Mouse (Mus musculus): Measurements from ENCODE around the gene Dmpk. TPM values are rescaled to one million over a fixed set of nuclear protein-coding genes. Genes with fewer than 3 reads are reported as not detected.

Dmpk gene
- polyA plus RNA-seq, 1 experiment from 2014 or later, result 23.1 TPM

- H3K27me3 ChIP-seq, result no peaks in the 10 kb centered on the region
- H3K9me3 ChIP-seq, result peaks cover 12% of the 10 kb centered on the region
- H3K4me3 ChIP-seq, result no peak overlapping the region
- 67% methylated on average over 1 of the region's 1 CpGs for WGBS
- H3K27ac ChIP-seq, result no peak overlapping the region
- H3K4me1 ChIP-seq, result peaks cover 30% of the 10 kb centered on the region
- H3K9ac ChIP-seq, result no peak overlapping the region
- ATAC-seq (ENCODE audit: low FRiP score, low read depth), result no peak
- H3K4me2 ChIP-seq (replicated peaks), result no peak overlapping the region
- H3K36me3 ChIP-seq, result peaks cover 33% of the 10 kb centered on the region
These were observed 16.6 kb downstream of the Dmpk start for GRCm38 (mm10) chr7:19100290-19100689.

- no peaks in the 10 kb centered on the region for H3K27me3 ChIP-seq
- H3K4me2 ChIP-seq (replicated peaks), result no peak overlapping the region
- peaks cover 12% of the 10 kb centered on the region for H3K9me3 ChIP-seq
- peaks cover 1% of the 10 kb centered on the region; the same call in 1 of the 2 replicates for H3K4me1 ChIP-seq
- no peak overlapping the region for H3K27ac ChIP-seq
- no peak overlapping the region for H3K9ac ChIP-seq
- peaks cover 9% of the 10 kb centered on the region for H3K36me3 ChIP-seq
- no peak overlapping the region for H3K4me3 ChIP-seq
- no peak for ATAC-seq (ENCODE audit: low FRiP score, low read depth)
These were observed 20.1 kb downstream of the Dmpk start for GRCm38 (mm10) chr7:19103741-19104140.

GRCm38 (mm10) chr7:19104486-19104885 is 20.8 kb downstream of the Dmpk start:
- Histone ChIP-seq H3K4me1 (no peaks in the 10 kb centered on the region), H3K27ac (no peak overlapping the region), H3K4me3 (no peak overlapping the region), H3K36me3 (peaks cover 4% of the 10 kb centered on the region; the same call in 1 of the 2 replicates), H3K4me2 (replicated peaks) (no peak overlapping the region), H3K9me3 (peaks cover 12% of the 10 kb centered on the region), H3K9ac (no peak overlapping the region), H3K27me3 (no peaks in the 10 kb centered on the region)
- 78% methylated on average over 2 of the region's 2 CpGs for WGBS
- no peak for ATAC-seq (ENCODE audit: low FRiP score, low read depth)

GRCm38 (mm10) chr7:19107436-19107835 is 23.8 kb downstream of the Dmpk start:
- ATAC-seq (ENCODE audit: low FRiP score, low read depth), result no peak
- Histone ChIP-seq H3K9me3 (peaks cover 10% of the 10 kb centered on the region), H3K4me3 (no peak overlapping the region), H3K9ac (no peak overlapping the region), H3K27ac (no peak overlapping the region), H3K4me2 (replicated peaks) (no peak overlapping the region), H3K36me3 (peaks cover 4% of the 10 kb centered on the region; the same call in 1 of the 2 replicates), H3K27me3 (no peaks in the 10 kb centered on the region), H3K4me1 (no peaks in the 10 kb centered on the region)
- 67% methylated on average over 3 of the region's 3 CpGs for WGBS

GRCm38 (mm10) chr7:19109565-19109964 is 25.9 kb downstream of the Dmpk start:
- H3K9ac ChIP-seq, result no peak overlapping the region
- H3K27ac ChIP-seq, result no peak overlapping the region
- no peaks in the 10 kb centered on the region for H3K36me3 ChIP-seq
- no peak overlapping the region for H3K4me2 ChIP-seq (replicated peaks)
- no peaks in the 10 kb centered on the region for H3K4me1 ChIP-seq
- WGBS, result 78% methylated on average over 1 of the region's 1 CpGs
- ATAC-seq (ENCODE audit: low FRiP score, low read depth), result no peak
- no peaks in the 10 kb centered on the region for H3K9me3 ChIP-seq
- no peak overlapping the region for H3K4me3 ChIP-seq
- H3K27me3 ChIP-seq, result no peaks in the 10 kb centered on the region

- 22% methylated on average over 64 of the region's 64 CpGs for WGBS
These were observed 34.6 kb downstream of the Dmpk start, which contains the start of gene Gm4969 for GRCm38 (mm10) chr7:19118028-19118771. Gene Gm4969 (minus strand): TSS chr7:19118368.

GRCm38 (mm10) chr7:19119083-19119482 is 35.4 kb downstream of the Dmpk start:
- Histone ChIP-seq H3K27ac (no peak overlapping the region), H3K9me3 (peaks cover 9% of the 10 kb centered on the region; the same call in 1 of the 2 replicates), H3K4me3 (no peak overlapping the region; the same call in 1 of the 2 replicates), H3K4me1 (peaks cover 22% of the 10 kb centered on the region), H3K36me3 (no peaks in the 10 kb centered on the region), H3K4me2 (replicated peaks) (peak overlapping the region; percentile 9; the same call in 1 of the 2 replicates), H3K9ac (no peak overlapping the region), H3K27me3 (no peaks in the 10 kb centered on the region)
- peak; percentile 5; the same call in 1 of the 2 replicates for ATAC-seq (ENCODE audit: low FRiP score, low read depth)
- WGBS, result 89% methylated on average over 8 of the region's 8 CpGs

More at GRCm38 (mm10) chr7:19118028-19118771, 34.6 kb downstream of the Dmpk start, which contains the start of gene Gm4969:
- peak within 1 kb of the TSS; percentile 32 for H3K4me3 ChIP-seq
- H3K9me3 ChIP-seq, result peaks cover 9% of the 10 kb centered on the region; the same call in 1 of the 2 replicates
- peak; percentile 41; the same call in 1 of the 2 replicates for ATAC-seq (ENCODE audit: low FRiP score, low read depth)
- no peaks in the 10 kb centered on the region for H3K27me3 ChIP-seq
- H3K27ac ChIP-seq, result no peak within 1 kb of the TSS
- peaks cover 22% of the 10 kb centered on the region for H3K4me1 ChIP-seq
- H3K4me2 ChIP-seq (replicated peaks), result peak within 1 kb of the TSS; percentile 58
- H3K9ac ChIP-seq, result peak within 1 kb of the TSS; percentile 39
- no peaks in the 10 kb centered on the region for H3K36me3 ChIP-seq

GRCm38 (mm10) chr7:19119631-19120429 is 36.2 kb downstream of the Dmpk start, which contains the start of gene Fbxo46:
Gene Fbxo46 (plus strand): TSS chr7:19119859.
- Histone ChIP-seq H3K4me1 (peaks cover 22% of the 10 kb centered on the region), H3K9me3 (peaks cover 9% of the 10 kb centered on the region; the same call in 1 of the 2 replicates), H3K4me2 (replicated peaks) (peak within 1 kb of the TSS; percentile 91), H3K27ac (peak within 1 kb of the TSS; percentile 28; the same call in 1 of the 2 replicates), H3K9ac (peak within 1 kb of the TSS; percentile 83), H3K36me3 (peaks cover 2% of the 10 kb centered on the region; the same call in 1 of the 2 replicates), H3K4me3 (peak within 1 kb of the TSS; percentile 71), H3K27me3 (no peaks in the 10 kb centered on the region)
- WGBS, result 4% methylated on average over 34 of the region's 34 CpGs
- peak; percentile 94 for ATAC-seq (ENCODE audit: low FRiP score, low read depth)

- H3K9me3 ChIP-seq, result 0 out of 2 replicates have a peak, but pooled peaks cover 9% of the 10 kb centered on the region
- no peak for ATAC-seq (ENCODE audit: low FRiP score, low read depth)
- no peak overlapping the region for H3K9ac ChIP-seq
- no peak overlapping the region; the same call in 1 of the 2 replicates for H3K4me2 ChIP-seq (replicated peaks)
- H3K4me1 ChIP-seq, result peaks cover 22% of the 10 kb centered on the region
- no peaks in the 10 kb centered on the region for H3K27me3 ChIP-seq
- WGBS, result 89% methylated on average over 4 of the region's 4 CpGs
- H3K4me3 ChIP-seq, result no peak overlapping the region; the same call in 1 of the 2 replicates
- H3K36me3 ChIP-seq, result peaks cover 5% of the 10 kb centered on the region
- no peak overlapping the region for H3K27ac ChIP-seq
These were observed 38.0 kb downstream of the Dmpk start for GRCm38 (mm10) chr7:19121686-19122085.

- Histone ChIP-seq H3K36me3 (peaks cover 24% of the 10 kb centered on the region), H3K9ac (peak overlapping the region; percentile 15; the same call in 1 of the 2 replicates), H3K9me3 (no peaks in the 10 kb centered on the region), H3K4me3 (no peak overlapping the region), H3K4me1 (peaks cover 15% of the 10 kb centered on the region), H3K4me2 (replicated peaks) (no peak overlapping the region), H3K27ac (no peak overlapping the region), H3K27me3 (no peaks in the 10 kb centered on the region)
- WGBS, result 88% methylated on average over 6 of the region's 6 CpGs
- no peak for ATAC-seq (ENCODE audit: low FRiP score, low read depth)
These were observed 41.1 kb downstream of the Dmpk start for GRCm38 (mm10) chr7:19124713-19125112.

- Histone ChIP-seq H3K36me3 (peaks cover 24% of the 10 kb centered on the region), H3K27ac (no peak overlapping the region), H3K9me3 (no peaks in the 10 kb centered on the region), H3K4me2 (replicated peaks) (no peak overlapping the region), H3K4me1 (peaks cover 13% of the 10 kb centered on the region), H3K4me3 (no peak overlapping the region), H3K9ac (no peak overlapping the region), H3K27me3 (no peaks in the 10 kb centered on the region)
- ATAC-seq (ENCODE audit: low FRiP score, low read depth), result no peak
- 84% methylated on average over 5 of the region's 5 CpGs for WGBS
These were observed 44.1 kb downstream of the Dmpk start for GRCm38 (mm10) chr7:19127744-19128143.

- Histone ChIP-seq H3K36me3 (peaks cover 24% of the 10 kb centered on the region), H3K9ac (no peak overlapping the region), H3K27me3 (no peaks in the 10 kb centered on the region), H3K4me2 (replicated peaks) (no peak overlapping the region), H3K27ac (no peak overlapping the region), H3K4me3 (no peak overlapping the region), H3K9me3 (no peaks in the 10 kb centered on the region), H3K4me1 (peaks cover 13% of the 10 kb centered on the region)
- ATAC-seq (ENCODE audit: low FRiP score, low read depth), result no peak
- WGBS, result 93% methylated on average over 5 of the region's 5 CpGs
These were observed 45.7 kb downstream of the Dmpk start for GRCm38 (mm10) chr7:19129396-19129795.
